Mouse (Mus musculus): ENCODE results near the gene Snx9. TPM values are rescaled to one million over a fixed set of nuclear protein-coding genes. Genes with fewer than 3 reads are reported as not detected.

The Snx9 gene
- polyA plus RNA-seq, 1 experiment from 2014 or later, result 91.4 TPM

- no peak for ATAC-seq
- no peak for TF ChIP-seq CTCF (IDR thresholded peaks at IDR 0.05; ENCODE audit: low read depth)
Observed at GRCm38 (mm10) chr17:5886181-5886810, 45.2 kb downstream of the Snx9 start.

GRCm38 (mm10) chr17:5886943-5887800 lies 46.0 kb downstream of the Snx9 start:
- peaks cover 12% of the 10 kb centered on the region; the same call in 1 of the 2 replicates for H3K36me3 ChIP-seq (ENCODE audit: control insufficient read depth, insufficient read depth)
- H3K9me3 ChIP-seq (ENCODE audit: control insufficient read depth), result no peaks in the 10 kb centered on the region
- no peak overlapping the region for H3K9ac ChIP-seq (ENCODE audit: low read depth, low read length)
- peak; percentile 34; the same call in 1 of the 2 replicates for ATAC-seq
- no peak overlapping the region for H3K27ac ChIP-seq (ENCODE audit: low read depth, low read length)
- no peak overlapping the region for H3K4me3 ChIP-seq (ENCODE audit: low read depth, low read length)
- no peak overlapping the region for H3K4me2 ChIP-seq (replicated peaks; ENCODE audit: low read depth)
- H3K27me3 ChIP-seq (replicated peaks; ENCODE audit: control insufficient read depth, insufficient read depth, low read length), result no peaks in the 10 kb centered on the region
- TF ChIP-seq CTCF (IDR thresholded peaks at IDR 0.05; ENCODE audit: low read depth), result peak; percentile 83
- whole genome bisulfite sequencing, result 60% methylated on average over 20 of the region's 20 CpGs
- H3K4me1 ChIP-seq (replicated peaks; ENCODE audit: control insufficient read depth, insufficient read depth, low read length), result no peaks in the 10 kb centered on the region

More at GRCm38 (mm10) chr17:5886181-5886810, 45.2 kb downstream of the Snx9 start:
- 79% methylated on average over 6 of the region's 6 CpGs for WGBS
- H3K9me3 ChIP-seq (ENCODE audit: control insufficient read depth), result no peaks in the 10 kb centered on the region
- no peak overlapping the region for H3K9ac ChIP-seq (ENCODE audit: low read depth, low read length)
- H3K4me1 ChIP-seq (replicated peaks; ENCODE audit: control insufficient read depth, insufficient read depth, low read length), result no peaks in the 10 kb centered on the region
- H3K4me2 ChIP-seq (replicated peaks; ENCODE audit: low read depth), result no peak overlapping the region
- H3K36me3 ChIP-seq (ENCODE audit: control insufficient read depth, insufficient read depth), result peaks cover 12% of the 10 kb centered on the region; the same call in 1 of the 2 replicates
- no peak overlapping the region for H3K4me3 ChIP-seq (ENCODE audit: low read depth, low read length)
- H3K27me3 ChIP-seq (replicated peaks; ENCODE audit: control insufficient read depth, insufficient read depth, low read length), result no peaks in the 10 kb centered on the region
- H3K27ac ChIP-seq (ENCODE audit: low read depth, low read length), result 0 out of 2 replicates have a peak overlapping the region, but pooled peaks have one; percentile 7

GRCm38 (mm10) chr17:5890429-5890828 lies 49.3 kb downstream of the Snx9 start:
- H3K27ac ChIP-seq (ENCODE audit: low read depth, low read length), result no peak overlapping the region
- no peak overlapping the region for H3K4me2 ChIP-seq (replicated peaks; ENCODE audit: low read depth)
- no peaks in the 10 kb centered on the region for H3K9me3 ChIP-seq (ENCODE audit: control insufficient read depth)
- no peak overlapping the region for H3K4me3 ChIP-seq (ENCODE audit: low read depth, low read length)
- H3K9ac ChIP-seq (ENCODE audit: low read depth, low read length), result no peak overlapping the region
- H3K36me3 ChIP-seq (ENCODE audit: control insufficient read depth, insufficient read depth), result peaks cover 12% of the 10 kb centered on the region; the same call in 1 of the 2 replicates
- no peak for ATAC-seq
- H3K27me3 ChIP-seq (replicated peaks; ENCODE audit: control insufficient read depth, insufficient read depth, low read length), result no peaks in the 10 kb centered on the region
- H3K4me1 ChIP-seq (replicated peaks; ENCODE audit: control insufficient read depth, insufficient read depth, low read length), result 0 out of 2 replicates have a peak, but pooled peaks cover 6% of the 10 kb centered on the region
- peak; percentile 99 for TF ChIP-seq CTCF (IDR thresholded peaks at IDR 0.05; ENCODE audit: low read depth)
- 25% methylated on average over 8 of the region's 8 CpGs for WGBS

- Histone ChIP-seq H3K27me3 (replicated peaks; ENCODE audit: control insufficient read depth, insufficient read depth, low read length) (no peaks in the 10 kb centered on the region), H3K9ac (ENCODE audit: low read depth, low read length) (no peak overlapping the region), H3K9me3 (ENCODE audit: control insufficient read depth) (no peaks in the 10 kb centered on the region), H3K27ac (ENCODE audit: low read depth, low read length) (peak overlapping the region; percentile 89), H3K4me1 (replicated peaks; ENCODE audit: control insufficient read depth, insufficient read depth, low read length) (0 out of 2 replicates have a peak, but pooled peaks cover 9% of the 10 kb centered on the region), H3K4me3 (ENCODE audit: low read depth, low read length) (no peak overlapping the region), H3K4me2 (replicated peaks; ENCODE audit: low read depth) (peak overlapping the region; percentile 40; the same call in 1 of the 2 replicates), H3K36me3 (ENCODE audit: control insufficient read depth, insufficient read depth) (peaks cover 9% of the 10 kb centered on the region)
- 51% methylated on average over 9 of the region's 9 CpGs for whole genome bisulfite sequencing
- no peak for ATAC-seq
- TF ChIP-seq CTCF (IDR thresholded peaks at IDR 0.05; ENCODE audit: low read depth), result no peak
Observed at GRCm38 (mm10) chr17:5891933-5892683, 51.0 kb downstream of the Snx9 start.

- no peak for TF ChIP-seq CTCF (IDR thresholded peaks at IDR 0.05; ENCODE audit: low read depth)
- H3K4me1 ChIP-seq (replicated peaks; ENCODE audit: control insufficient read depth, insufficient read depth, low read length), result 0 out of 2 replicates have a peak, but pooled peaks cover 9% of the 10 kb centered on the region
- H3K36me3 ChIP-seq (ENCODE audit: control insufficient read depth, insufficient read depth), result peaks cover 14% of the 10 kb centered on the region
- no peaks in the 10 kb centered on the region for H3K9me3 ChIP-seq (ENCODE audit: control insufficient read depth)
- peak overlapping the region; percentile 40 for H3K4me2 ChIP-seq (replicated peaks; ENCODE audit: low read depth)
- no peak overlapping the region for H3K9ac ChIP-seq (ENCODE audit: low read depth, low read length)
- H3K27me3 ChIP-seq (replicated peaks; ENCODE audit: control insufficient read depth, insufficient read depth, low read length), result no peaks in the 10 kb centered on the region
- ATAC-seq, result peak; percentile 94
- peak overlapping the region; percentile 89 for H3K27ac ChIP-seq (ENCODE audit: low read depth, low read length)
- WGBS, result 21% methylated on average over 7 of the region's 7 CpGs
- H3K4me3 ChIP-seq (ENCODE audit: low read depth, low read length), result no peak overlapping the region
Observed at GRCm38 (mm10) chr17:5893092-5893491, 52.0 kb downstream of the Snx9 start.

Measured in intestine, postnatal 0 days (tissue).